Mouse (Mus musculus) embryonic facial prominence, embryonic 10.5 days (tissue): Measurements from ENCODE around the gene Gbp3. TPM values are rescaled to one million over a fixed set of nuclear protein-coding genes. Genes with fewer than 3 reads are reported as not detected.

ENCODE experiments used
- DNase-seq: peaks from one replicate; pipeline ENCODE4 v3.0.0-alpha.2; 2017; ENCODE audit warnings: low spot score
- H3K27ac ChIP-seq: fragments of 300-500 bp; sonication (generic); replicated peaks from 2 replicates; pipeline ENCODE4 v1.5.1; 2016; ENCODE audit warnings: mild to moderate bottlenecking
- H3K27me3 ChIP-seq: fragments of 300-500 bp; sonication (generic); replicated peaks from 2 replicates; pipeline ENCODE4 v1.6.1; 2016; ENCODE audit warnings: low read depth, mild to moderate bottlenecking; ENCODE audit not compliant: poor library complexity, severe bottlenecking
- H3K36me3 ChIP-seq: fragments of 300-500 bp; sonication (generic); replicated peaks from 2 replicates; pipeline ENCODE4 v1.6.1; 2016; ENCODE audit warnings: mild to moderate bottlenecking, moderate library complexity
- H3K4me1 ChIP-seq: fragments of 300-500 bp; sonication (generic); 2 replicates; pipeline ENCODE4 v1.6.1; 2016
- H3K4me3 ChIP-seq: fragments of 300-500 bp; sonication (generic); 2 replicates; pipeline ENCODE4 v1.5.1; 2016; ENCODE audit warnings: mild to moderate bottlenecking, moderate library complexity
- H3K9me3 ChIP-seq: fragments of 300-500 bp; sonication (generic); 2 replicates; pipeline ENCODE4 v1.6.1; 2016; ENCODE audit warnings: mild to moderate bottlenecking
- WGBS: fragments of 180-500 bp; shearing (Covaris S2); methylation state at CpG from one replicate; pipeline ENCODE4 v1.1.7; 2016; 5-methylcytosine and 5-hydroxymethylcytosine counted together
- polyA plus RNA-seq: library from polyadenylated mRNA; unstranded; fragments of >200 nt; fragmentation: Nextera tagmentation; extraction: Ambion mirVana; gene quantifications from 2 replicates; pipeline ENCODE4 v1.2.1, GENCODE M21; 2016

Gbp3 gene
- polyA plus RNA-seq, 1 experiment from 2014 or later: 0.21 TPM

DNA sequence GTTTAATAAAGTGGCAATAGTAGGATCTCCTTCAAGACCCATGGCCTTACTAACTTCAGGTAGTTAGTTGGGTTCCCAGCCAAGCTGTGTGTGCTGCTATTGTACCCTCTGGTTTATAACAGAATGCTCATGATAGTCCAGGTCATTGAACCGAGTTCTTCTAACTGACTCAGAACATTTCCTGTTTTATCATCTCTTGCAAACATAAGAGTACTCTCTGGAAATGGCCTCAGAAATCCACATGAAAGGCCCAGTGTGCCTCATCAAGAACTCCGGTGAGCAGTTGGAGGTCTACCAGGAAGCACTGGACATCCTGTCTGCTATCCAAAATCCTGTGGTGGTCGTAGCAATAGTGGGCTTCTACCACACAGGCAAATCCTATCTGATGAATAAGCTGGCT is 38.1 kb downstream of the Gbp3 start:
- Histone ChIP-seq H3K4me1 (no peaks in the 10 kb centered on the region), H3K4me3 (no peak overlapping the region), H3K27ac (no peak overlapping the region), H3K36me3 (no peaks in the 10 kb centered on the region), H3K27me3 (no peaks in the 10 kb centered on the region), H3K9me3 (no peaks in the 10 kb centered on the region)
- no peak for DNase-seq
- WGBS: 82% methylated on average over 3 of the region's 3 CpGs

- Histone ChIP-seq H3K4me1 (no peaks in the 10 kb centered on the region), H3K9me3 (no peaks in the 10 kb centered on the region), H3K4me3 (no peak overlapping the region), H3K27ac (no peak overlapping the region), H3K36me3 (no peaks in the 10 kb centered on the region), H3K27me3 (no peaks in the 10 kb centered on the region)
- DNase-seq: no peak
These were observed 41.8 kb downstream of the Gbp3 start for GRCm38 (mm10) chr3:142601675-142602074.

DNA sequence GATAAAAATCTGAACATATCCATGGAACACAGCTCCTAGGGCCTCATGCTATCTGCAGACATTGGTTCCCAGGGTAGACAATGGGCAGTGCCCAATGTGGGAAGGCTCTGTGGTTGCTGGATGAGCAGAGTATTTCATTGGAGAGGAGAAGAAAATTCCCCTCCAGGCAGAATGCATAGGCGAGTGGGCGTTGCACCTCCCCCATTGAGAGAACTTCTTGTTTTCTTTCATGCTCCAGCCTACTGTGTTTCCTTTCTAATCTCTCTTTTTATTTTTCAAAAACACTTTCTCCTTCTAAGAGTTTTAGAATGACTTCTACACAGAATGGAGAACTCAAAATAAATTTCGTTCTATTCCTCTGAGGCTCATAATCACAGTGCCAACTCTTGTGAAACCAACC is 58.8 kb downstream of the Gbp3 start:
- 68% methylated on average over 3 of the region's 3 CpGs for WGBS
- Histone ChIP-seq H3K27ac (no peak overlapping the region), H3K27me3 (no peaks in the 10 kb centered on the region), H3K4me3 (no peak overlapping the region), H3K36me3 (no peaks in the 10 kb centered on the region), H3K4me1 (no peaks in the 10 kb centered on the region), H3K9me3 (no peaks in the 10 kb centered on the region)
- no peak for DNase-seq

- Histone ChIP-seq H3K4me1 (no peaks in the 10 kb centered on the region), H3K9me3 (no peaks in the 10 kb centered on the region), H3K36me3 (no peaks in the 10 kb centered on the region), H3K27me3 (no peaks in the 10 kb centered on the region), H3K27ac (no peak overlapping the region), H3K4me3 (no peak overlapping the region)
- no peak for DNase-seq
- WGBS: 40% methylated on average over 1 of the region's 1 CpGs
These were observed 59.8 kb downstream of the Gbp3 start for GRCm38 (mm10) chr3:142619606-142620005.

DNA sequence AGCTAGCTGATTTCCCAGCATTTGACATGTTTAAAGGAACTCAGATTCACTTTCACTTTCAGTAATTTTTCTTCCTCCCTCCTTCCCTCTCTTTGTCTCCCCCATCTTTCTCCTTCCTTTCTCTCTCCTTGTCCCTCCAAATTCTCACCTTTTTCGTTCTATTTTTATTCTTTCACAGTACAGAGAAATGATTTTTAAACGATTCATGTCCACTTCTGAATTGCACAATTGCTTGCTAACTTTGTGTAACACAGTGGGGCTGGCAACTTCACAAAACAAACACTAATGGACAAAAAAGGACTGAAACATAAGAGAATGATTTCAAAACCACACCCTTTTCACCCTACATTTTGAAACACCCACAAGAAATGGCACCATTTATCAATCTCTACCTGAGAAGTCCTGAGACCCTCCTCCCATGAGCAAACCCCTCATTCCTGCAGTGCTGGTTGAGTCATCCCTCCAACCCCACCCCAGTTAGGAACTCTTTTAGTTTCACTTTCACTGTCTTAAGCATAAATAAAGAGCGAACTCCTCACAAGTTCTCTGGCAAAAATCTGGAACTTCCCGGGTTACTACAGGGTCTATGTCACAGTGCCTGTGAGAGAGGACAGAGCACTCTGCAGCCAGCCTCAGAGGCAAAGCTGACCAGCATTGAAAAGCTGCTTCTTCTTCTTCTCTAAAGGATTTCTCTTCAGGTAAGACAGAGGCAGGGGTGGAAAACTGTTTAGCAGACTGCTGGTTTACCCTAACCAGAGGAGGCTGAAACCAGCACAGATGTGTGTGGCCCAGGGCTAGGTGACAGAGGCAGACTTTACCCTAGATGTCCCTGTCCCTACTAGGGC is 60.5 kb downstream of the Gbp3 start, which contains the start of gene Gbp2:
TSS of gene Gbp2 (plus strand) at position 492 of the 845 bp plus-strand sequence.
- Histone ChIP-seq H3K36me3 (no peaks in the 10 kb centered on the region), H3K9me3 (no peaks in the 10 kb centered on the region), H3K4me1 (no peaks in the 10 kb centered on the region), H3K27ac (no peak within 1 kb of the TSS), H3K4me3 (no peak within 1 kb of the TSS), H3K27me3 (no peaks in the 10 kb centered on the region)
- DNase-seq: no peak
- WGBS: 79% methylated on average over 4 of the region's 4 CpGs

DNA sequence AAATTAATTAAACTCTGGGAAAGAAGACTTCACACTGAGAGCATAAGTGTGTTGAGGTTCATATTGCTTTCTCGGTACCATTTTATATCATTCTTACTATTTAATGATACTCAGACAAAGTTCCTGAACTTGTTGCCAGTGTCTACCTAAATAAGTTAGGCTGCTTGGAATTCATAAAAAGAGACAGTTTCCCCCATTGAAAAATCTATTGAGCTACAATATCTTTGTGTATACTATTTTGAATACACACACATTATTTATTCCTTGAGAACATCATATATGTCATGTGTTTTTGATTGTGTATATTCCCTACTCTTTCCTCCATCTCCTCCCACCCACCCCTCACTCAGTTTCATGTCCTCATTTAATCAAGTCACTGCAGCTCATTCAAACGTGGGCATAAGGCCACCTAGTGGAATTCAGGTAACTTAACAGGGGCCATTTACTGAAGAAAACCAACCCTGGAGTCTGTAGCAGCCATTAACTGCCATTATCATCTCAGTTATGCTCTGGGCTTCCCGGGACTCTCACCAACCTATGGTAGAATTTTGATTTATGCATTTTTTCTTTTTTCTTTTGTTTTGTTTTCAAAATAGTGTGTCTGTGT is 61.2 kb downstream of the Gbp3 start:
- Histone ChIP-seq H3K27me3 (no peaks in the 10 kb centered on the region), H3K27ac (no peak overlapping the region), H3K4me1 (no peaks in the 10 kb centered on the region), H3K36me3 (no peaks in the 10 kb centered on the region), H3K4me3 (no peak overlapping the region), H3K9me3 (no peaks in the 10 kb centered on the region)
- 57% methylated on average over 3 of the region's 3 CpGs for WGBS
- no peak for DNase-seq

Other genes with a start within 250 kb of the Gbp3 start
- 17.2 and 18.2 TPM in 2 replicates for gene Pdlim5, start 164.3 kb upstream of the Gbp3 start, polyA plus RNA-seq
- gene Gbp5, start 66.0 kb upstream of the Gbp3 start, polyA plus RNA-seq: not detected in 2 replicates
- gene Gbp7, start 29.7 kb upstream of the Gbp3 start, polyA plus RNA-seq: 0.69 and 1.0 TPM in 2 replicates
- not detected in 2 replicates for gene Gbp2b, start 34.8 kb downstream of the Gbp3 start, polyA plus RNA-seq
- gene Gbp2, start 60.6 kb downstream of the Gbp3 start, polyA plus RNA-seq: 0.06 and 0.10 TPM in 2 replicates
- 11.8 and 14.1 TPM in 2 replicates for gene Kyat3, start 141.0 kb downstream of the Gbp3 start, polyA plus RNA-seq
- 91.6 and 91.8 TPM in 2 replicates for gene Gtf2b, start 205.0 kb downstream of the Gbp3 start, polyA plus RNA-seq